In genomic region chr11:102409795-102410330, GRCm38 (mm10) we compare ENCODE assay signal across 9 mouse cellular contexts. TPM values are rescaled to one million over a fixed set of nuclear protein-coding genes. Genes with fewer than 3 reads are reported as not detected.
DNase-seq lines count a peak whose midpoint lies in the region; ATAC-seq lines count a peak whose summit lies in the region.
"Had no signal": no experiment of that assay in that cellular context is flagged by ENCODE, and none has a peak within 500 bp of the region (broad histone marks: within the 10 kb centered on the region; RNA-seq: fewer than 3 reads in every experiment).

No protein-coding gene starts in this region.

- H3K36me3 ChIP-seq in heart, embryonic 12.5 days = peaks cover 8% of the 10 kb centered on the region
- no peaks in the 10 kb centered on the region for H3K36me3 ChIP-seq in neural tube, embryonic 15.5 days

- H3K4me1 ChIP-seq in heart, embryonic 12.5 days (replicated peaks) = peaks cover 32% of the 10 kb centered on the region
- H3K4me1 ChIP-seq in neural tube, embryonic 15.5 days = peaks cover 42% of the 10 kb centered on the region

- H3K9me3 ChIP-seq in heart, embryonic 12.5 days (replicated peaks) = no peaks in the 10 kb centered on the region
- H3K9me3 ChIP-seq in neural tube, embryonic 15.5 days (replicated peaks) = no peaks in the 10 kb centered on the region

- 76% methylated on average over 3 of the region's 3 CpGs for WGBS in heart, embryonic 12.5 days
- WGBS in neural tube, embryonic 15.5 days = 79% methylated on average over 3 of the region's 3 CpGs

- no peaks in the 10 kb centered on the region for H3K27me3 ChIP-seq in heart, embryonic 12.5 days (replicated peaks)
- no peaks in the 10 kb centered on the region for H3K27me3 ChIP-seq in neural tube, embryonic 15.5 days (replicated peaks)

- DNase-seq in heart, adult 18-20 months = no peak
- DNase-seq in neural tube, embryonic 10.5 days (ENCODE audit: extremely low spot score, low spot score) = no peak
- peak; percentile 42 to 77 for DNase-seq in kidney, postnatal 25 days
- peak; percentile 39 for DNase-seq in yolk sac, embryonic 10.5 days (ENCODE audit: low spot score)
- no peak for DNase-seq in cerebellum, adult 9-11 months
- DNase-seq: thymus, postnatal 4 days had no signal

- no peak overlapping the region for H3K4me2 ChIP-seq in heart, embryonic 12.5 days
- no peak overlapping the region for H3K4me2 ChIP-seq in neural tube, embryonic 15.5 days

- ATAC-seq in heart, embryonic 12.5 days (ENCODE audit: insufficient number of reproducible peaks, low FRiP score) = no peak
- ATAC-seq in neural tube, embryonic 15.5 days (ENCODE audit: low FRiP score) = no peak

- no peak overlapping the region for H3K4me3 ChIP-seq in heart, embryonic 12.5 days
- H3K4me3 ChIP-seq in neural tube, embryonic 15.5 days (replicated peaks) = no peak overlapping the region

- H3K27ac ChIP-seq in heart, embryonic 12.5 days (ENCODE audit: poor library complexity, severe bottlenecking) = 0 out of 2 replicates have a peak overlapping the region, but pooled peaks have one; percentile 98
- no peak overlapping the region for H3K27ac ChIP-seq in neural tube, embryonic 15.5 days (replicated peaks)

- 0 out of 2 replicates have a peak overlapping the region, but pooled peaks have one; percentile 42 for H3K9ac ChIP-seq in heart, embryonic 12.5 days
- H3K9ac ChIP-seq in neural tube, embryonic 15.5 days (replicated peaks) = 0 out of 2 replicates have a peak overlapping the region, but pooled peaks have one; percentile 17

RNA-seq across cellular contexts. Expression of gene Slc25a39, which starts 2.1 kb away (rescaled TPM):
- polyA plus RNA-seq in heart, embryonic 12.5 days (2016; fragmentation: Nextera tagmentation; extraction: Ambion mirVana) = 253 and 260 TPM in 2 replicates
- 100 to 1,000 TPM; 187 to 194 TPM for total RNA-seq in heart, adult 18-20 months (2021)
- polyA plus RNA-seq in neural tube, embryonic 15.5 days (2015; fragmentation: Nextera tagmentation; extraction: Ambion mirVana) = 161 and 175 TPM in 2 replicates

RNA-seq across cellular contexts. Expression of gene Rundc3a, which starts 16.7 kb away (rescaled TPM):
- polyA plus RNA-seq in heart, embryonic 12.5 days (2016; fragmentation: Nextera tagmentation; extraction: Ambion mirVana) = 1.7 and 1.8 TPM in 2 replicates
- under 1 TPM in 1 of 2 experiments, not detected in 1; 0.64 TPM for total RNA-seq in heart, adult 18-20 months (2021)
- polyA plus RNA-seq in neural tube, embryonic 15.5 days (2015; fragmentation: Nextera tagmentation; extraction: Ambion mirVana) = 111 and 138 TPM in 2 replicates
- total RNA-seq: megakaryocyte-erythroid progenitor cell, adult 5-6 weeks had no signal

RNA-seq across cellular contexts. Expression of gene Grn, which starts 20.3 kb away (rescaled TPM):
- 189 and 191 TPM in 2 replicates for polyA plus RNA-seq in heart, embryonic 12.5 days (2016; fragmentation: Nextera tagmentation; extraction: Ambion mirVana)
- 10 to 100 TPM; 82.0 to 98.0 TPM for total RNA-seq in heart, adult 18-20 months (2021)
- 92.1 and 96.3 TPM in 2 replicates for polyA plus RNA-seq in neural tube, embryonic 15.5 days (2015; fragmentation: Nextera tagmentation; extraction: Ambion mirVana)

RNA-seq across cellular contexts. Expression of gene Fam171a2, which starts 37.6 kb away (rescaled TPM):
- polyA plus RNA-seq in heart, embryonic 12.5 days (2016; fragmentation: Nextera tagmentation; extraction: Ambion mirVana) = 4.5 and 5.6 TPM in 2 replicates
- total RNA-seq in heart, adult 18-20 months (2021) = 1 to 10 TPM; 3.4 to 4.8 TPM
- 23.8 and 28.3 TPM in 2 replicates for polyA plus RNA-seq in neural tube, embryonic 15.5 days (2015; fragmentation: Nextera tagmentation; extraction: Ambion mirVana)

RNA-seq across cellular contexts. Expression of gene Slc4a1, which starts 43.9 kb away (rescaled TPM):
- polyA plus RNA-seq in heart, embryonic 12.5 days (2016; fragmentation: Nextera tagmentation; extraction: Ambion mirVana) = 114 and 116 TPM in 2 replicates
- total RNA-seq in heart, adult 18-20 months (2021) = 1 to 10 TPM; 1.4 to 2.3 TPM
- polyA plus RNA-seq in neural tube, embryonic 15.5 days (2015; fragmentation: Nextera tagmentation; extraction: Ambion mirVana) = 2.5 and 3.5 TPM in 2 replicates

Comparison
In these comparisons a context has a peak if more than half of its experiments do, and no peak if none do; other contexts are left out.
1. DNase-seq: peak in kidney, postnatal 25 days (2 of 2) and yolk sac, embryonic 10.5 days (single experiment); none in heart, adult 18-20 months (0 of 2), neural tube, embryonic 10.5 days (single experiment) and cerebellum, adult 9-11 months (single experiment).
2. RNA of gene Rundc3a, which starts 16.7 kb away (polyA plus RNA-seq): 111 to 138 TPM in neural tube, embryonic 15.5 days; 1.7 to 1.8 TPM in heart, embryonic 12.5 days; every median in the first group is over 10 times any median in the second.